Mouse (Mus musculus): ENCODE results near the gene Nell2. TPM values are rescaled to one million over a fixed set of nuclear protein-coding genes. Genes with fewer than 3 reads are reported as not detected.

Gene Nell2
- polyA plus RNA-seq (2015; fragmentation: Nextera tagmentation; extraction: Ambion mirVana): 168 and 194 TPM in 2 replicates

DNA sequence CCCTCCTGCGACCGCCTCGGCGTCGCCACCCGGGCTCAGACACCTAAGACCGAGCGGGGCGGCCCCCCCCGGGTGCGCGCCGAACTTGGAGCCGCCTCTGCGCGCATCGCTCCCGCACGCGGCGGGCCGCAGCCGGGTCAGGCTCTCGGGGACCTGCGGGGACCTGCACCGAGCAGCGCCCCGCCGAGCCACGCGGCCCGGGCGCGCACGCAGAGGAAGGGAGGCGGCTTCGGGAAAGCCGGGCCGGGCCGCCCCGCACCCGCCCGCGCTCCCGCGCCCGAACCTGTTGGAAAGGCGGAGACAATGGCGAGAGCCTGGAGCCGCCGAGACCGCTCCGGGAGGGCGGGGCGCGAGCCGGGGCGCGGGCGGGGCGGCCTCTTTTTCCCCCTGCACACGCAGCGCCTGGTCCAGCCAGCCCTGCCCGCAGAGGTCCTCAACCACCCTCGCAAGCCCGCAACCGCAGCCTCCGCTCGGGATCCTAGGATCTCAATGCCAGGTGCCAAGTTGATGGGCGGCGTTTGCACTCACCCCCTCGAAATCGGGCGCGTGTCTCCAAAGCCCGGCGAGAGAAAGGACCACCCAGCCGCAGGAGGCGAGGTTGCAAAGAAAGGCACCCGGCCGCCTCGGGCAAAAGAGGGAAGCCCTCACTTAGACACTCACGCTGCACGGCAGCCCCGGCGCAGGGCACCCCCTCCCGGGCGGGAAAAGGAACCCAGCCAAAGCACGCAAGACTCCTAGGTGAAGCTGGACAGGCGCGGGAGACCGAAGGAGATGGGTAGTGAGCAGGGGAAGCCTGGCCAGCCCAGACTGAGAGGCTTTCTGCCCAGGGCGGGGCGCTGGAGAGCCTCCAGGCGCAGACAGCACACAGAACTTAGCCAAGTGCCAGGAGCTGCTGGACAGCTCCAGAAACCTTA, at the start of gene Nell2:
Gene Nell2 (minus strand): TSS at position 612 of the 914 bp plus-strand sequence.
- Histone ChIP-seq H3K9ac (replicated peaks) (peak within 1 kb of the TSS; percentile 66), H3K9me3 (replicated peaks) (no peaks in the 10 kb centered on the region), H3K4me2 (peak within 1 kb of the TSS; percentile 68), H3K4me1 (peaks cover 24% of the 10 kb centered on the region), H3K27me3 (replicated peaks) (no peaks in the 10 kb centered on the region), H3K4me3 (replicated peaks) (peak within 1 kb of the TSS; percentile 70), H3K36me3 (no peaks in the 10 kb centered on the region), H3K27ac (replicated peaks) (peak within 1 kb of the TSS; percentile 90)
- WGBS: under 1% methylated on average over 91 of the region's 95 CpGs
- ATAC-seq (ENCODE audit: low FRiP score): peak; percentile 86

DNA sequence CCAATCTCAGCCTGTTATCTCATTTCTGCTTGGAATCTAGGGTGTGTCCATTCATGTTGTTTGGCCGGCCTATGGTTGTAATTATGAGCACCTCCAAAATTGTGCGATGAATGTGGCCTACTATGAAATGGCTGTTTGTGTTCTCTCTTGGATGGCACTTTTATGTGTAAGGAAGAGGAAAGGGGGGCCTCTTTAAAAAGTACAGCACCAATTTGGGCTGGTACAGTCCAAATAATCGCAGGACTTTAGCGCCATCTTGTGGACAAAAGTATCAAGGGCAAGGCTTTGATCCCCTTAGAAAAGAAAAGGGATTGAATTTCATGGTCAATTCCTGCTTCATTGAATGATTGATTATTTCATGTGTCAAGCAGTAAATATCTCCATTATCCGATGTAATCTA, 46.3 kb upstream of the Nell2 start:
- no peak overlapping the region for H3K4me3 ChIP-seq (replicated peaks)
- ATAC-seq (ENCODE audit: low FRiP score): no peak; the same call in 1 of the 2 replicates
- no peaks in the 10 kb centered on the region for H3K9me3 ChIP-seq (replicated peaks)
- H3K36me3 ChIP-seq: no peaks in the 10 kb centered on the region
- no peaks in the 10 kb centered on the region for H3K4me1 ChIP-seq
- peak overlapping the region; percentile 25; the same call in 1 of the 2 replicates for H3K4me2 ChIP-seq
- H3K27ac ChIP-seq (replicated peaks): no peak overlapping the region
- 0 out of 2 replicates have a peak, but pooled peaks cover 6% of the 10 kb centered on the region for H3K27me3 ChIP-seq (replicated peaks)
- WGBS: 18% methylated on average over 5 of the region's 5 CpGs
- no peak overlapping the region for H3K9ac ChIP-seq (replicated peaks)

DNA sequence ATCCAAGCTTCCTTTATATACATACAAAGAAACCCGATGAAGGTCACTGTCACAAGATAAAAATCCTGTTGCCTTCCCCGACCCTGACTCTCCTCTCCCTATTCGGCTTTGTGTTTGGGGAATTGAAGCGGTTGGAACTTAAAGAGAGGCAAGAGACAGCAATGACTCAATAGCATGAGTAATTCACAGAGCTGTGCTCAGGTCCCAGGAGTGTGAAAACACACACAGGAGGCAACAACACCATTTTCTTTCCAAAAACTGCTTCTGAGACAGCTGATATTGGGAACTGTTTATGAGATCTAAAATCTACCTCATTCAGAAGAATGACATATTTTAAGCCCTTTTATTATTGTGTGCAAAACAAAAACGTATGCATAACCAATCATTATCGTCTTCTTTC, 41.2 kb upstream of the Nell2 start:
- no peaks in the 10 kb centered on the region for H3K36me3 ChIP-seq
- H3K9me3 ChIP-seq (replicated peaks): no peaks in the 10 kb centered on the region
- no peaks in the 10 kb centered on the region for H3K4me1 ChIP-seq
- no peak overlapping the region for H3K27ac ChIP-seq (replicated peaks)
- no peak for ATAC-seq (ENCODE audit: low FRiP score)
- 79% methylated on average over 6 of the region's 6 CpGs for WGBS
- no peak overlapping the region for H3K4me3 ChIP-seq (replicated peaks)
- H3K4me2 ChIP-seq: no peak overlapping the region
- no peaks in the 10 kb centered on the region for H3K27me3 ChIP-seq (replicated peaks)
- H3K9ac ChIP-seq (replicated peaks): no peak overlapping the region

DNA sequence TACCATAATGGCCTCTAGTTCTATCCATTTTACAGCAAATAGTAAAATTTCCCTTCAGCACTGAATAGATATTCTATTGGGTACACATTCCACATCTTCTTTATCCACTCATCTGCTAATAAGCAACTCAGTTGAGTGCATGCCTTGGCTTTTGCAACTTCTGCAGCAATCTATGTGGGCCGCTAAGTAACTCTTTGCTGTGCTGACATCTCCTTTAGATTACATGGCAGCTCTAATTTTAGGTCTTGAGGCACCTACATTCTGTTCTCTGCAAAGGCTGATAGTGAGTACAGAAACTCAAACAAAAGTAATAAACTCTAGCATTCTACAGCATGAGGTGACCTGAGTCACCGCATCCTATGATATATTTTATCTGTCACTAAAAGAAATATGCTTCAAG, 36.8 kb upstream of the Nell2 start:
- 93% methylated on average over 2 of the region's 2 CpGs for WGBS
- Histone ChIP-seq H3K9me3 (replicated peaks) (no peaks in the 10 kb centered on the region), H3K27me3 (replicated peaks) (no peaks in the 10 kb centered on the region), H3K4me2 (no peak overlapping the region), H3K36me3 (no peaks in the 10 kb centered on the region), H3K4me3 (replicated peaks) (no peak overlapping the region), H3K4me1 (no peaks in the 10 kb centered on the region), H3K9ac (replicated peaks) (no peak overlapping the region), H3K27ac (replicated peaks) (no peak overlapping the region)
- no peak for ATAC-seq (ENCODE audit: low FRiP score)

DNA sequence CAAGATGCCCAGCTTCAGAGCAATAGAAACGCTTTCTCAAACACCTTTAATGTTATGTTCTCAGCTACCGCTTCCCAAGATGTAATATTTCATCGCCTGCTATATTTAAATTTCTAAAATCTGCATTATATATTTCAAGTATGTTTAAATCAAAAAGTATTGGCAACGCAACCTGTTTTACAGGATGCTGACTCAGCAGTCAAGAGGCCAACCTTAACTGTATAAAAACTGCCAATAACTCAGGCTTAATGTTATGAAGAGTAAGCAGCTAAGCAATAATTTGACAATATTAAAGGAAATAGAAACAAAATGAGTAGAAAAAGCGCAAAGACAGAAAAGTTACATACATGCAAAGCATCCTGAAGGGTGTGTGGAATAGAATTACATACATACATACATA, 32.9 kb upstream of the Nell2 start:
- Histone ChIP-seq H3K4me1 (no peaks in the 10 kb centered on the region), H3K4me2 (no peak overlapping the region), H3K27me3 (replicated peaks) (no peaks in the 10 kb centered on the region), H3K9ac (replicated peaks) (no peak overlapping the region), H3K27ac (replicated peaks) (no peak overlapping the region), H3K9me3 (replicated peaks) (no peaks in the 10 kb centered on the region), H3K4me3 (replicated peaks) (no peak overlapping the region), H3K36me3 (no peaks in the 10 kb centered on the region)
- 92% methylated on average over 5 of the region's 5 CpGs for WGBS
- no peak for ATAC-seq (ENCODE audit: low FRiP score)

DNA sequence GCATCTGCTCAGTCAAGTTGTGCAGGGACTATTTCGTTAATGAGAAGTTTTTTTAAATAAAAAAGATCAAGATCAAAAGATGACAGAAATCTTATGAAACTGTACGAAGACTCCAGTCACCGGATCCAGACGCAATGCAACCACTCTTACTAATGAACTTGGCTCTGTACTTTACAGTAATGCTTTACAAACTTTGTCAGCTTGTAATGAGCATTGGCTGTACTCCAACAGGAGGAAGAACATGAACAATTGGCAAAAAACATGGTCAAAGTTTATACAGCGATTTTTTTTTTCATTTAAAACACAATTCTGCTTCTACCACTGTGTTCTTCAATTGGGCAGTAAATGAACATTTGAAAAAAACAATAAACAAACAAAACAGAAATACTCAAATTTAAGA, 21.7 kb upstream of the Nell2 start:
- ATAC-seq (ENCODE audit: low FRiP score): no peak
- Histone ChIP-seq H3K4me1 (no peaks in the 10 kb centered on the region), H3K4me3 (replicated peaks) (no peak overlapping the region), H3K9ac (replicated peaks) (no peak overlapping the region), H3K27me3 (replicated peaks) (no peaks in the 10 kb centered on the region), H3K27ac (replicated peaks) (no peak overlapping the region), H3K36me3 (no peaks in the 10 kb centered on the region), H3K9me3 (replicated peaks) (no peaks in the 10 kb centered on the region), H3K4me2 (no peak overlapping the region)
- 86% methylated on average over 5 of the region's 5 CpGs for WGBS

DNA sequence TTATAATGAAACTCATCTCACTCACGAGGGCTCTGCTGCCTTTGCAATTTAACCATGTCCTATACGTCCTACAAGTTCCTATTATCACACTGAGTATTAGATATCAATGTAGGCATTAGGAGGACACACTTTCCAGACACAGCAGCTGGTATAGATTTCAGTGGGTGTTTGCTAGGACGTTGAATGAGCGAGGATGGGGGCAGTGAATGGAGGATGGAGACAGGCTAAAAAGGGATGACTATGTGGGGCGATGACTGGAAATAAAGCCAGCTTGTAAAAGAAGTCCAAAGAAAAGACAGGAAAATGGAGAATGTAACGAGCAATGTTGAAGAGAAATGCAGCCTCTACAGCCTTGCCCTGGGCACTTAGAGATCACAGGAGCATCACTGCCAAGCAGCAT, 14.3 kb upstream of the Nell2 start:
- H3K9ac ChIP-seq (replicated peaks): no peak overlapping the region
- no peak overlapping the region for H3K4me2 ChIP-seq
- no peak overlapping the region for H3K4me3 ChIP-seq (replicated peaks)
- H3K4me1 ChIP-seq: no peaks in the 10 kb centered on the region
- H3K27ac ChIP-seq (replicated peaks): no peak overlapping the region
- no peaks in the 10 kb centered on the region for H3K27me3 ChIP-seq (replicated peaks)
- no peak for ATAC-seq (ENCODE audit: low FRiP score)
- 72% methylated on average over 6 of the region's 6 CpGs for WGBS
- no peaks in the 10 kb centered on the region for H3K36me3 ChIP-seq
- H3K9me3 ChIP-seq (replicated peaks): no peaks in the 10 kb centered on the region

DNA sequence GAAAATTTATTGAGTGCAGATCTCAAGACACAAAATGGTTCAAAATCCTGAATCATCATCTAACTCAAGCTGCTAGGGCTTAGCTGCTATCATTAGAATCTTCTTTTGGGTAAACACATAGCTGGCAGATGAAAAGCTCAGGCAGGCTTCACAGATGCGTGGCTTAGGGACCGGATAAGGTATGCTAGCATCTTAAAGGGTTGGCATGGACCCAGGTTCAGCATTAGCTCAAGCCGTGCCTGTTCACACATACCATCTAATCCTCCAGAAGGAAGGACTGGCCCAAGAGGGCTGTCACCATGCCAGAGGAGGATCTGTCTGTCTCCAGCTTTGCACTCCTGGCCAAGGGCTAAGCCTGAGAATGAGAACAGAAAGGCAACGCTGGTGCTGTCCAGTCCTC, 8.4 kb upstream of the Nell2 start:
- Histone ChIP-seq H3K4me3 (replicated peaks) (no peak overlapping the region), H3K9me3 (replicated peaks) (no peaks in the 10 kb centered on the region), H3K27me3 (replicated peaks) (no peaks in the 10 kb centered on the region), H3K27ac (replicated peaks) (0 out of 2 replicates have a peak overlapping the region, but pooled peaks have one; percentile 23), H3K4me2 (no peak overlapping the region), H3K36me3 (no peaks in the 10 kb centered on the region), H3K9ac (replicated peaks) (no peak overlapping the region), H3K4me1 (no peaks in the 10 kb centered on the region)
- no peak for ATAC-seq (ENCODE audit: low FRiP score)
- WGBS: 66% methylated on average over 4 of the region's 4 CpGs

DNA sequence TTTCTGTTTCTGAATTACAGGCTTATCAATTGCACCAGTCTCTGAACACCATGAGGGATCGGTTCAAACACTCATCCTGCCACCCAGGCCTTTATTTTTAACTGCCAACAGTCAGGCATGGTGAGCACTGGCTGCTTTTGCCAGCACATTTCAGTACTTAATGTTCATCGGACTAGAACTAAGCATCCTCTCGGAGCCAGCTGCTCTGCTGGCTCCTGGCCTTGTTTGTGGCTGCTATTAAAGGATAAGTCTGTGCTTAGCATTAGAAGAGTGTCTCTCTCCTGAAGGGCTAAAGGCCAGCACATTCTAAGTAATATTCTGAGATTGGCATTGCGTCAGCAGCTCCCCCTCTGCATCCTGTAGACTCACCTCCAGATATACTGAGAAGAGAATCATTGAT, 7.9 kb upstream of the Nell2 start:
- Histone ChIP-seq H3K27ac (replicated peaks) (no peak overlapping the region), H3K9me3 (replicated peaks) (no peaks in the 10 kb centered on the region), H3K4me2 (no peak overlapping the region), H3K36me3 (no peaks in the 10 kb centered on the region), H3K27me3 (replicated peaks) (no peaks in the 10 kb centered on the region), H3K9ac (replicated peaks) (no peak overlapping the region), H3K4me1 (no peaks in the 10 kb centered on the region), H3K4me3 (replicated peaks) (no peak overlapping the region)
- no peak for ATAC-seq (ENCODE audit: low FRiP score)
- 51% methylated on average over 4 of the region's 4 CpGs for WGBS

GRCm38 (mm10) chr15:95534644-95535043, 6.3 kb upstream of the Nell2 start:
- 54% methylated on average over 6 of the region's 6 CpGs for WGBS
- Histone ChIP-seq H3K4me3 (replicated peaks) (no peak overlapping the region), H3K9ac (replicated peaks) (no peak overlapping the region), H3K4me1 (no peaks in the 10 kb centered on the region), H3K36me3 (no peaks in the 10 kb centered on the region), H3K27me3 (replicated peaks) (no peaks in the 10 kb centered on the region), H3K9me3 (replicated peaks) (no peaks in the 10 kb centered on the region), H3K4me2 (no peak overlapping the region), H3K27ac (replicated peaks) (no peak overlapping the region)
- no peak for ATAC-seq (ENCODE audit: low FRiP score)

DNA sequence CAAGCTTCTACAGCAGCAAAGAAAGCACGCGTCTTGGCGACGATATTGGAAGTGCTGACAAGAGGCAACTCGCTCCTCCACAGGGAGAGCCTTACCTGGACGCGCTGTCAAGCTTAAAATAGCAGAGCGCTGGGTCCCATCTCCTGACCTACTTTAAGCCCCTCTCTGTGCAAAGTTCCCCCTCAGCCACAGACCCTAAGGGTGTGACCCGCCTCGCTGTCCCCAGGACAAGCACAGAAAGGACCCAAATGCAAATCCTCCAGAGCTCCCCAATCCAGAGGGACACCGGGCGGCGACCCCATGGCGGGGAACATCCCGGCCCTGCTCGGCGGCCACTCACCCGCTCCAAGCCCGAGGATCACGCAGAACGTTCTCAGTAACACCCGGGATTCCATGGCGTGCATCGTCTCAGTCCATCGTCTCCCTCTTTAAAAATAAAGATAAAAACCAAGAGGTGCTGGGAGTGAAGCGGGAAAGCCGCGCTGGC, 855 bp downstream of the Nell2 start:
- H3K4me1 ChIP-seq: peaks cover 24% of the 10 kb centered on the region
- H3K36me3 ChIP-seq: no peaks in the 10 kb centered on the region
- peak; percentile 15; the same call in 1 of the 2 replicates for ATAC-seq (ENCODE audit: low FRiP score)
- H3K9me3 ChIP-seq (replicated peaks): no peaks in the 10 kb centered on the region
- 0% methylated on average over 28 of the region's 28 CpGs for WGBS
- H3K4me2 ChIP-seq: peak overlapping the region; percentile 68
- peak overlapping the region; percentile 70 for H3K4me3 ChIP-seq (replicated peaks)
- H3K27ac ChIP-seq (replicated peaks): peak overlapping the region; percentile 90
- H3K27me3 ChIP-seq (replicated peaks): no peaks in the 10 kb centered on the region
- H3K9ac ChIP-seq (replicated peaks): peak overlapping the region; percentile 66

Measured in neural tube, embryonic 15.5 days (tissue).